Mouse (Mus musculus): Measurements from ENCODE around the gene 2810004N23Rik.

DNA sequence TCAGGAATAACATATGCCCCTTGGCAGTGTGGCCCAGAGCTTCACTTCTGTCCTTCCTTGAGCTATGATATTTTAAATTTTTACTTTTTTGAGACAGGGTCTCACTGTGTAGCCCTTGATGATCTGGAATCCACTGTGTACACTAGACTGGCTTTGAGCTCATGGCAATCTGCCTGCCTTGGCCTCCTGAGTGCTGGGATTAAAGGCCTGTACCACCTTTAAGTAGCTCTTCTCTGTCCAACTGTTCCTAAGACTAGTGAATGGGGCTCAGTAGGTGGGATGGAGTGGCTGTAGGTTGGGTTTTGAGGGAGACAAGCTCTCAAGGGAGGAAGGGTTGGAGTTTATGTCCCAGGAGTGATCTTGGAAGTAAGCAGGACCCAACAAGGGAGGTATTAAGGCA is 27.1 kb downstream of the 2810004N23Rik start:
- TF ChIP-seq CTCF (IDR thresholded peaks at IDR 0.05) (no peak), POLR2A (IDR thresholded peaks at IDR 0.05; ENCODE audit: insufficient read depth, low read depth, low read length) (no peak), EP300 (IDR thresholded peaks at IDR 0.05; ENCODE audit: insufficient read depth, low read depth, low read length) (no peak)

All from heart, adult 2 months (tissue).